Mouse (Mus musculus): ENCODE data around the gene Hrh2. TPM values are rescaled to one million over a fixed set of nuclear protein-coding genes. Genes with fewer than 3 reads are reported as not detected.

The Hrh2 gene
- polyA plus RNA-seq, 1 experiment from 2014 or later = 0.04 TPM

DNA sequence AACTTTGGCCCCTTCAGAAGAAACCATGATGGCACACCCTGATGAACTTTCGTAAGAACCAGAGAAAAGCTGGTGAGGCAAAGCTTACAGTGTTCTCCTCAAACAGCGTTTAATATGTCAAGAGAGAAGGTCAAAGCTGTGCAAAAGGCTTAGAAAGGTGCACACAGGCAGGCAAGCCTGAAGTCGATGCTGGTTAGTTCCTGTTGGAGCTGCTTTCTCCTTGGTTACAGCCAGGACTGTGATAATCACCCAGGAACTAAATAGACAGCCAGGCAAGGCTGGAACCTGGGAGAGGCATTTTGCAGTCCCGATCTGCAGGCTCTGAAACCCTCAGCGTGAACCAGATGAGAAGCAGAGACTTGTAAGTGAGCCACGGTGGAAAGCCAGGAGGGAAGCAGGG lies 45.6 kb downstream of the Hrh2 start:
- Histone ChIP-seq H3K9me3 (ENCODE audit: control insufficient read depth) (no peaks in the 10 kb centered on the region), H3K27ac (ENCODE audit: low read depth, low read length) (no peak overlapping the region), H3K4me1 (replicated peaks; ENCODE audit: control insufficient read depth, insufficient read depth, low read length) (no peaks in the 10 kb centered on the region), H3K4me3 (ENCODE audit: low read depth, low read length) (no peak overlapping the region), H3K9ac (ENCODE audit: low read depth, low read length) (no peak overlapping the region), H3K27me3 (replicated peaks; ENCODE audit: control insufficient read depth, insufficient read depth, low read length) (no peaks in the 10 kb centered on the region), H3K36me3 (ENCODE audit: control insufficient read depth, insufficient read depth) (no peaks in the 10 kb centered on the region), H3K4me2 (replicated peaks; ENCODE audit: low read depth) (no peak overlapping the region)
- WGBS = 46% methylated on average over 6 of the region's 6 CpGs
- ATAC-seq = no peak
- TF ChIP-seq CTCF (IDR thresholded peaks at IDR 0.05; ENCODE audit: low read depth) = no peak

DNA sequence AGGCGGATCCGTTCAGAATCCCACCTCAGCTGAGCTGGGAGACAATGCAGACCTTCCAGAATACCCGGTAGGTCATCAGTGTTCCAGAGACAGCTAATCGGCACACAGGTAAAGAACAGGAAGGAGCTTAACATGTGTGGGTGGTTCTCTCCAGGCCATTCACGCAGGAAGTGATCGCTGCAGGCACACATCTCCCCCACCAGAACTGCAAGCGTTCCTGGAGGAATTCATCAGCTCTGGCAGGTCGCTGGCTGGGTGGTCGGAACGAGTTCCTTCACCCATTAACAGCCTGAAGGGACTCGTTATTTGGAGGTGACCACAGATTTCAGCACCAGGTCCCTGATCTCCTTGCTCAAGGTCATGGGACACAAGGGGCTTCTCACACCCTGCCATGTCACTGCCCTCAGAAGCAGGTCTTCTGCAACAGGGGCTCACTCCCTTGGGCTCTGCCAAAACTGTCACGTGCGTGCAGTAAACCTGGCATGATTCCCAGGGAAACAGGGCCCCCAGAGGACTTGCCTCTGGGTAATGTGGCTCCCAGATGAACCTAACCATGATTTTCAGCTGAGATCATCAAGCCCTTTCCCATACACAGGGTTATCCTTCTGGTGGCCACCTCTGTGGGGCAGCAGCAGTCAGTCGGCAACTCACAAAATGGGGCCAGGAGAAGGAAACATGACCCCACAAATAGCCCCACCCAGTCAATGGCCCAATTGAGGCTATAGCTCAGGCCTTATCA lies 46.8 kb downstream of the Hrh2 start:
- Histone ChIP-seq H3K4me2 (replicated peaks; ENCODE audit: low read depth) (no peak overlapping the region), H3K27ac (ENCODE audit: low read depth, low read length) (no peak overlapping the region), H3K9ac (ENCODE audit: low read depth, low read length) (no peak overlapping the region), H3K4me1 (replicated peaks; ENCODE audit: control insufficient read depth, insufficient read depth, low read length) (no peaks in the 10 kb centered on the region), H3K27me3 (replicated peaks; ENCODE audit: control insufficient read depth, insufficient read depth, low read length) (no peaks in the 10 kb centered on the region), H3K36me3 (ENCODE audit: control insufficient read depth, insufficient read depth) (no peaks in the 10 kb centered on the region), H3K9me3 (ENCODE audit: control insufficient read depth) (no peaks in the 10 kb centered on the region), H3K4me3 (ENCODE audit: low read depth, low read length) (no peak overlapping the region)
- no peak for TF ChIP-seq CTCF (IDR thresholded peaks at IDR 0.05; ENCODE audit: low read depth)
- ATAC-seq = no peak
- WGBS = 36% methylated on average over 14 of the region's 14 CpGs

DNA sequence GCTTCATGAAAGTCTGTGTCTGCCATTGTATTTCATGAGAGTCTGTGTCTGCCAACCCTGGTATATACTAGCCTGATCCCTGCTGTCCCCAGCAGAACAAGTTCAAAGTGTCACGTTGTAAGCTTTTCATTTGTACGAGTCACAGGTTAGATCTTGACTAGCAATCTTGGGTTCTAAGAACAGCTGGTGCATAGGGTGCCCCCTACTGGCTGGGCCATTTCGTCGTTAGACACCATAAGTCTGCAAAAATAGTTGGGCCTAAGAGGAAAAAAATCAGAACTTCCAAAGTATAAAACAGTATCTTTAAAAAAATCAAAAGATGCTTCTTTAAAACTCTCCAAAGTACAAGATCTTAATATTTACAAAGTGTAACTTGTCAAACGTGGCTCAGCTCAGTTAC lies 50.5 kb downstream of the Hrh2 start:
- Histone ChIP-seq H3K4me1 (replicated peaks; ENCODE audit: control insufficient read depth, insufficient read depth, low read length) (no peaks in the 10 kb centered on the region), H3K4me2 (replicated peaks; ENCODE audit: low read depth) (no peak overlapping the region), H3K27ac (ENCODE audit: low read depth, low read length) (no peak overlapping the region), H3K9ac (ENCODE audit: low read depth, low read length) (no peak overlapping the region), H3K4me3 (ENCODE audit: low read depth, low read length) (no peak overlapping the region), H3K27me3 (replicated peaks; ENCODE audit: control insufficient read depth, insufficient read depth, low read length) (no peaks in the 10 kb centered on the region), H3K36me3 (ENCODE audit: control insufficient read depth, insufficient read depth) (no peaks in the 10 kb centered on the region), H3K9me3 (ENCODE audit: control insufficient read depth) (no peaks in the 10 kb centered on the region)
- peak; percentile 60 for TF ChIP-seq CTCF (IDR thresholded peaks at IDR 0.05; ENCODE audit: low read depth)
- WGBS = 54% methylated on average over 5 of the region's 5 CpGs
- ATAC-seq = no peak

DNA sequence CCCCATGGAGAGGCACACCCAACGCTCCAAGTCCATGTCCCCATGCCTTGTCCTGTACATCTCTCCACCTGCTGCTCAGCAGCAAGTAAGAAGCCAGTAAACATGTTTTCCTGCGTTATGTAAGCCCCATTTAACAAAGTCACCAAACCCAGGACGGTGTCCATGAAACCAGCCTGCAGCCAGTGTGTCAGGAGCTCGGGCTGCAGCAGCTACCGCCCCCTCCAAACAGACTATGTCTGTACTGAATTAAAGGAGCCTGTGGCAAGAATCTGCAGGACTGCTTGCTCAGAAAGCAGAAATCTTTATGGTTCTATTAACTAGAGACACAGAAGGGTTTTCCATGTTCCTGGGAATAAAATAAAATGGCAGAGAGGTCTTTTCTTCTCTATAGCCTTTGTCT lies 53.3 kb downstream of the Hrh2 start:
- 73% methylated on average over 5 of the region's 5 CpGs for WGBS
- no peak overlapping the region for H3K9ac ChIP-seq (ENCODE audit: low read depth, low read length)

DNA sequence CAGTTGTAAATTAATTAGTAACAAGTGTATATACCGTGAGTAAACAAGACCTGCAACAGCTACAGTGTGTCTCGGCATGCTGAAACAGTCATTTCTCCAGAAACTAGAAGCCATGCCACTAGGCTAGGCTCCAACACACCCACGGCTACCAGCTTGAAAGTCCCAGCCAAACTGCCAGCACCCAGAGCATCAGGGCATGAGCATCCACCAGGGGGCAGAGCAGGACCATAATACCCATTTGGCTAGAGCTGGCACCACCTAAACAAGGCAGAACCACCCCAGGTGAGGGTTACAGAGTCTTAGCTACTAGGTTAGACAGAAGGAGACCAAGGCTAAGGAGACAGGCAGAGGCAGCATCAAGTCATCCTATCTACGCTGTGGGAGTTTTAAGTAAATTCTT lies 55.6 kb downstream of the Hrh2 start:
- TF ChIP-seq CTCF (IDR thresholded peaks at IDR 0.05; ENCODE audit: low read depth) = peak; percentile 95
- ATAC-seq = peak; percentile 43; the same call in 1 of the 2 replicates

More for the DNA sequence above, 53.3 kb downstream of the Hrh2 start:
- H3K27me3 ChIP-seq (replicated peaks; ENCODE audit: control insufficient read depth, insufficient read depth, low read length) = no peaks in the 10 kb centered on the region
- no peaks in the 10 kb centered on the region for H3K4me1 ChIP-seq (replicated peaks; ENCODE audit: control insufficient read depth, insufficient read depth, low read length)
- no peak overlapping the region for H3K4me2 ChIP-seq (replicated peaks; ENCODE audit: low read depth)
- TF ChIP-seq CTCF (IDR thresholded peaks at IDR 0.05; ENCODE audit: low read depth) = no peak
- no peaks in the 10 kb centered on the region for H3K36me3 ChIP-seq (ENCODE audit: control insufficient read depth, insufficient read depth)
- no peak for ATAC-seq
- no peak overlapping the region for H3K27ac ChIP-seq (ENCODE audit: low read depth, low read length)
- no peak overlapping the region for H3K4me3 ChIP-seq (ENCODE audit: low read depth, low read length)
- H3K9me3 ChIP-seq (ENCODE audit: control insufficient read depth) = no peaks in the 10 kb centered on the region

DNA sequence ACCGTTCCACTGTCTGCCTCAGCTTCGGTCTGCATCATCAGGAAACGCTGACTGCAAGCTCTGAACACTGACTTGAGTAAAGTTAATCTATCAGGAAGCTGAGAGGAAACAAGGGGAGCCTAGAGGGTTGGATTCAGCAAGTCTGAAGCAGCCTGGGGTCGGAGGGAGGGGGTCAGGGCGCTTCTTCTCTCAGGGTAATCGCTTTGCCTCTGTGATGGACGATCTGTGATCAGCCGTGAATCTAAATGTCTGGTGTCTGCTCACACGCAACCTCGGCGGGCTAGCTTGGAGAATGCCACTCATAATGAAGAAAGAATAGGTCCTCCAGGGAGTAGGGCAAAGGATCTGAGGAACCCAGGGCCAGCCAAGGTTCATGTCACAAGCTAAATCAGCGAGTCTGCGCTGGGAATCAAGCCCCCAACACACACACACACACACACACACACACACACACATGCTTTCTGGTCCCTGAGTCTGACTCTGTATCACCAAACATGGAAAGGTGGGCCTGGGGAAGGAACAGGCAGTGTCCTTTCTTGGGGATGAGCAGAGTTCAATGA lies 56.6 kb downstream of the Hrh2 start:
- Histone ChIP-seq H3K9ac (ENCODE audit: low read depth, low read length) (no peak overlapping the region), H3K9me3 (ENCODE audit: control insufficient read depth) (no peaks in the 10 kb centered on the region), H3K4me3 (ENCODE audit: low read depth, low read length) (no peak overlapping the region), H3K4me1 (replicated peaks; ENCODE audit: control insufficient read depth, insufficient read depth, low read length) (no peaks in the 10 kb centered on the region), H3K27me3 (replicated peaks; ENCODE audit: control insufficient read depth, insufficient read depth, low read length) (no peaks in the 10 kb centered on the region), H3K4me2 (replicated peaks; ENCODE audit: low read depth) (no peak overlapping the region), H3K27ac (ENCODE audit: low read depth, low read length) (no peak overlapping the region; the same call in 1 of the 2 replicates), H3K36me3 (ENCODE audit: control insufficient read depth, insufficient read depth) (no peaks in the 10 kb centered on the region)
- ATAC-seq = no peak
- TF ChIP-seq CTCF (IDR thresholded peaks at IDR 0.05; ENCODE audit: low read depth) = no peak
- 59% methylated on average over 13 of the region's 13 CpGs for WGBS

More for the DNA sequence above, 55.6 kb downstream of the Hrh2 start:
- Histone ChIP-seq H3K4me3 (ENCODE audit: low read depth, low read length) (no peak overlapping the region), H3K27me3 (replicated peaks; ENCODE audit: control insufficient read depth, insufficient read depth, low read length) (no peaks in the 10 kb centered on the region), H3K36me3 (ENCODE audit: control insufficient read depth, insufficient read depth) (no peaks in the 10 kb centered on the region), H3K4me1 (replicated peaks; ENCODE audit: control insufficient read depth, insufficient read depth, low read length) (no peaks in the 10 kb centered on the region), H3K4me2 (replicated peaks; ENCODE audit: low read depth) (no peak overlapping the region), H3K9ac (ENCODE audit: low read depth, low read length) (no peak overlapping the region), H3K27ac (ENCODE audit: low read depth, low read length) (no peak overlapping the region), H3K9me3 (ENCODE audit: control insufficient read depth) (no peaks in the 10 kb centered on the region)
- WGBS = 19% methylated on average over 4 of the region's 4 CpGs
